Mouse (Mus musculus) kidney, embryonic 16.5 days (tissue): ENCODE measurements at regions not wholly inside any gene's neighbourhood (a gene's known extent, or its start where the extent isn't known, plus 50 kb on each side); places are given as distances from the start of the nearest gene placed in this dataset.

Experiments
- ATAC-seq: fragments of 200-750 bp; cut with Nextera tagmentation; 2 replicates; pipeline ENCODE4 v1.8.0; 2017; ENCODE audit warnings: moderate TSS enrichment; ENCODE audit not compliant: low FRiP score, low TSS enrichment
- H3K27ac ChIP-seq: fragments of 300-500 bp; sonication (generic); 2 replicates; pipeline ENCODE4 v1.5.1; 2014; ENCODE audit warnings: low read length
- H3K27me3 ChIP-seq: fragments of 300-500 bp; sonication (generic); 2 replicates; pipeline ENCODE4 v1.6.1; 2014; ENCODE audit warnings: low read length, control low read depth, mixed read lengths; ENCODE audit not compliant: insufficient read depth
- H3K36me3 ChIP-seq: fragments of 300-500 bp; sonication (generic); 2 replicates; pipeline ENCODE4 v1.6.1; 2014; ENCODE audit warnings: low read length, control low read depth, mixed read lengths; ENCODE audit not compliant: insufficient read depth
- H3K4me1 ChIP-seq: fragments of 300-500 bp; sonication (generic); 2 replicates; pipeline ENCODE4 v1.6.1; 2014; ENCODE audit warnings: low read length, control low read depth, mixed read lengths; ENCODE audit not compliant: insufficient read depth
- H3K4me2 ChIP-seq: fragments of 300-500 bp; sonication (generic); replicated peaks from 2 replicates; pipeline ENCODE4 v1.6.1; 2014; ENCODE audit warnings: low read depth, low read length
- H3K4me3 ChIP-seq: fragments of 300-500 bp; sonication (generic); 2 replicates; pipeline ENCODE4 v1.5.1; 2014; ENCODE audit warnings: mild to moderate bottlenecking, low read length
- H3K9ac ChIP-seq: fragments of 300-500 bp; sonication (generic); replicated peaks from 2 replicates; pipeline ENCODE4 v1.6.1; 2014; ENCODE audit warnings: low read length
- H3K9me3 ChIP-seq: fragments of 300-500 bp; sonication (generic); 2 replicates; pipeline ENCODE4 v1.6.1; 2016; ENCODE audit warnings: low read length, control low read depth
- WGBS: fragments of 180-500 bp; shearing (Covaris S2); extraction: QIAGEN DNeasy Blood & Tissue Kit; methylation state at CpG from one replicate; pipeline ENCODE4 v1.1.7; 2014; 5-methylcytosine and 5-hydroxymethylcytosine counted together

GRCm38 (mm10) chr19:21173896-21174483, 98.1 kb upstream of the Zfand5 start:
- Histone ChIP-seq H3K9me3 (no peaks in the 10 kb centered on the region), H3K36me3 (no peaks in the 10 kb centered on the region), H3K4me3 (no peak overlapping the region), H3K27me3 (no peaks in the 10 kb centered on the region), H3K27ac (peak overlapping the region; percentile 55), H3K4me1 (peaks cover 19% of the 10 kb centered on the region), H3K4me2 (no peak overlapping the region; the same call in 1 of the 2 replicates), H3K9ac (no peak overlapping the region)
- 20% methylated on average over 5 of the region's 5 CpGs for WGBS
- no peak for ATAC-seq

- Histone ChIP-seq H3K4me3 (no peak overlapping the region), H3K9ac (no peak overlapping the region), H3K27me3 (no peaks in the 10 kb centered on the region), H3K4me2 (no peak overlapping the region), H3K9me3 (no peaks in the 10 kb centered on the region), H3K4me1 (peaks cover 33% of the 10 kb centered on the region), H3K36me3 (no peaks in the 10 kb centered on the region), H3K27ac (no peak overlapping the region)
- ATAC-seq, result no peak
- WGBS, result 27% methylated on average over 2 of the region's 2 CpGs
These were observed 100.9 kb upstream of the Zfand5 start for GRCm38 (mm10) chr19:21171191-21171590.

- no peak overlapping the region for H3K27ac ChIP-seq
- H3K9me3 ChIP-seq, result no peaks in the 10 kb centered on the region
- H3K36me3 ChIP-seq, result no peaks in the 10 kb centered on the region
- H3K4me3 ChIP-seq, result no peak overlapping the region
- 19% methylated on average over 2 of the region's 2 CpGs for WGBS
- H3K9ac ChIP-seq, result no peak overlapping the region
- H3K4me2 ChIP-seq, result no peak overlapping the region
- H3K4me1 ChIP-seq, result peaks cover 36% of the 10 kb centered on the region
- no peak for ATAC-seq
- no peaks in the 10 kb centered on the region for H3K27me3 ChIP-seq
These were observed 101.3 kb upstream of the Zfand5 start for GRCm38 (mm10) chr19:21170785-21171184.

GRCm38 (mm10) chr19:21166939-21167338, 105.1 kb upstream of the Zfand5 start:
- ATAC-seq, result peak; percentile 64; the same call in 1 of the 2 replicates
- Histone ChIP-seq H3K27me3 (no peaks in the 10 kb centered on the region), H3K36me3 (no peaks in the 10 kb centered on the region), H3K27ac (peak overlapping the region; percentile 21; the same call in 1 of the 2 replicates), H3K4me2 (0 out of 2 replicates have a peak overlapping the region, but pooled peaks have one; percentile 8), H3K4me3 (no peak overlapping the region), H3K9ac (no peak overlapping the region), H3K9me3 (no peaks in the 10 kb centered on the region), H3K4me1 (peaks cover 28% of the 10 kb centered on the region)
- WGBS, result 29% methylated on average over 4 of the region's 4 CpGs

- ATAC-seq, result no peak
- whole genome bisulfite sequencing, result 49% methylated on average over 5 of the region's 5 CpGs
- H3K9me3 ChIP-seq, result no peaks in the 10 kb centered on the region
- H3K9ac ChIP-seq, result no peak overlapping the region
- peaks cover 30% of the 10 kb centered on the region for H3K4me1 ChIP-seq
- H3K4me2 ChIP-seq, result no peak overlapping the region
- H3K27me3 ChIP-seq, result no peaks in the 10 kb centered on the region
- peak overlapping the region; percentile 43 for H3K27ac ChIP-seq
- H3K4me3 ChIP-seq, result no peak overlapping the region
- H3K36me3 ChIP-seq, result no peaks in the 10 kb centered on the region
These were observed 105.6 kb upstream of the Zfand5 start for GRCm38 (mm10) chr19:21166465-21166860.

- peak overlapping the region; percentile 1; the same call in 1 of the 2 replicates for H3K27ac ChIP-seq
- H3K4me2 ChIP-seq, result no peak overlapping the region
- H3K4me3 ChIP-seq, result no peak overlapping the region
- 33% methylated on average over 10 of the region's 10 CpGs for WGBS
- no peak for ATAC-seq
- H3K9ac ChIP-seq, result 0 out of 2 replicates have a peak overlapping the region, but pooled peaks have one; percentile 36
- peaks cover 30% of the 10 kb centered on the region for H3K4me1 ChIP-seq
- H3K9me3 ChIP-seq, result no peaks in the 10 kb centered on the region
- no peaks in the 10 kb centered on the region for H3K36me3 ChIP-seq
- H3K27me3 ChIP-seq, result no peaks in the 10 kb centered on the region
These were observed 106.2 kb upstream of the Zfand5 start for GRCm38 (mm10) chr19:21165763-21166464.

- Histone ChIP-seq H3K9ac (no peak overlapping the region), H3K9me3 (no peaks in the 10 kb centered on the region), H3K36me3 (no peaks in the 10 kb centered on the region), H3K27ac (no peak overlapping the region), H3K27me3 (no peaks in the 10 kb centered on the region), H3K4me2 (no peak overlapping the region), H3K4me3 (no peak overlapping the region), H3K4me1 (peaks cover 38% of the 10 kb centered on the region)
- WGBS, result 90% methylated on average over 2 of the region's 2 CpGs
- ATAC-seq, result no peak
These were observed 108.1 kb upstream of the Zfand5 start for GRCm38 (mm10) chr19:21163978-21164377.

- Histone ChIP-seq H3K27ac (peak overlapping the region; percentile 83), H3K4me1 (peaks cover 21% of the 10 kb centered on the region), H3K4me3 (no peak overlapping the region), H3K27me3 (no peaks in the 10 kb centered on the region), H3K4me2 (no peak overlapping the region), H3K9ac (no peak overlapping the region), H3K36me3 (no peaks in the 10 kb centered on the region), H3K9me3 (no peaks in the 10 kb centered on the region)
- ATAC-seq, result peak; percentile 60; the same call in 1 of the 2 replicates
- WGBS, result 27% methylated on average over 4 of the region's 4 CpGs
These were observed 111.1 kb upstream of the Zfand5 start for GRCm38 (mm10) chr19:21160946-21161345.

- Histone ChIP-seq H3K9ac (no peak overlapping the region), H3K36me3 (no peaks in the 10 kb centered on the region), H3K4me1 (peaks cover 17% of the 10 kb centered on the region), H3K4me3 (no peak overlapping the region), H3K27me3 (no peaks in the 10 kb centered on the region), H3K27ac (peak overlapping the region; percentile 83), H3K9me3 (no peaks in the 10 kb centered on the region), H3K4me2 (no peak overlapping the region)
- 21% methylated on average over 8 of the region's 8 CpGs for WGBS
- peak; percentile 85 for ATAC-seq
These were observed 112.6 kb upstream of the Zfand5 start for GRCm38 (mm10) chr19:21159189-21160137.
